Mouse (Mus musculus) forebrain, embryonic 15.5 days (tissue): Measurements from ENCODE around the gene Mettl15. TPM values are rescaled to one million over a fixed set of nuclear protein-coding genes. Genes with fewer than 3 reads are reported as not detected.

Source experiments
- ATAC-seq: fragments of 200-750 bp; cut with Nextera tagmentation; replicated peaks from 2 replicates; pipeline ENCODE4 v1.8.0; 2017; ENCODE audit warnings: mild to moderate bottlenecking, moderate TSS enrichment, moderate library complexity
- H3K27ac ChIP-seq: fragments of 300-500 bp; sonication (generic); replicated peaks from 2 replicates; pipeline ENCODE4 v1.5.1; 2015; ENCODE audit warnings: mild to moderate bottlenecking, inconsistent platforms
- H3K27me3 ChIP-seq: fragments of 300-500 bp; sonication (generic); 2 replicates; pipeline ENCODE4 v1.6.1; 2015; ENCODE audit warnings: inconsistent platforms
- H3K36me3 ChIP-seq: fragments of 300-500 bp; sonication (generic); 2 replicates; pipeline ENCODE4 v1.6.1; 2015; ENCODE audit warnings: mild to moderate bottlenecking, inconsistent platforms
- H3K4me1 ChIP-seq: fragments of 300-500 bp; sonication (generic); 2 replicates; pipeline ENCODE4 v1.6.1; 2015; ENCODE audit warnings: inconsistent platforms
- H3K4me2 ChIP-seq: fragments of 300-500 bp; sonication (generic); replicated peaks from 2 replicates; pipeline ENCODE4 v1.6.1; 2015; ENCODE audit warnings: mild to moderate bottlenecking, inconsistent platforms
- H3K4me3 ChIP-seq: fragments of 300-500 bp; sonication (generic); 2 replicates; pipeline ENCODE4 v1.5.1; 2015; ENCODE audit warnings: mild to moderate bottlenecking, inconsistent platforms
- H3K9ac ChIP-seq: fragments of 300-500 bp; sonication (generic); replicated peaks from 2 replicates; pipeline ENCODE4 v1.6.1; 2015; ENCODE audit warnings: mild to moderate bottlenecking, inconsistent platforms
- H3K9me3 ChIP-seq: fragments of 300-500 bp; sonication (generic); 2 replicates; pipeline ENCODE4 v1.6.1; 2016; ENCODE audit warnings: inconsistent platforms
- WGBS: fragments of 180-500 bp; shearing (Covaris S2); methylation state at CpG from one replicate; pipeline ENCODE4 v1.1.7; 2015; ENCODE audit warnings: mixed read lengths; 5-methylcytosine and 5-hydroxymethylcytosine counted together
- microRNA-seq: library from miRNA; unstranded; fragments of <30 nt; microRNA quantifications from one replicate; pipeline ENCODE4, GENCODE M21; 2016
- polyA plus RNA-seq: library from polyadenylated mRNA; unstranded; fragments of >200 nt; fragmentation: Nextera tagmentation; extraction: Ambion mirVana; gene quantifications from 2 replicates; pipeline ENCODE4 v1.2.1, GENCODE M21; 2015

The Mettl15 gene
- polyA plus RNA-seq, 1 experiment from 2014 or later = 11.0 TPM

DNA sequence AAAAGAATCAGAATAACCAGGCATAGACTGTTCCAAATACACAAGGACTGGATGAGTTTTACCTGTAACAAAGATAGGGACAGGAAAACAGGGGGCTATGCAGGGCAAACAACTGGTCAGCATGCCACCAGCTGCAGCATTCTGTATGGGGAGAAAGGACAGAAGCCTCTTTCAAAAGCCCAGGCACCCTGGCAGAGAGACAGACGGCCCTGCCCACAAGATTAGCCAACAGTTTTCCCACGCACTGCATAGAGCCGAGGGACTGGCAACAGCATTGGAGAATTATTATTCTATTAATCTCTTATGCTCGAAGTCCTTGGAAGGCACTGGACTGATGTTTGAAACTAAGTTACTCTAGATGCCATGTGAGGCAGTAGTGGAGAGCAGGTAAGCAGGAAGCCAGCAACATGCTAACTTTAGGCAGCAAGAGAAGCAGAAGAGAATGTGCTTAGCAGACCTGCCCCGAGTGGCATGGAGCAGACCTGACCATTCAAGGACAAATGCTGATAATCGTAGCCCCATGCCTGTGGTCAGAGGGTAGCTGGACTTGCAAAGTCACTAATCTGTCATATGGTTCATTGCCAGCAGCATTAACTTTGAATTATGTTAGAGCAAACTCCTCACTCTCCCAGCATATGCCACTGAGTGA is 127.0 kb downstream of the Mettl15 start:
- Histone ChIP-seq H3K27ac (no peak overlapping the region), H3K4me3 (no peak overlapping the region), H3K36me3 (no peaks in the 10 kb centered on the region), H3K27me3 (no peaks in the 10 kb centered on the region), H3K9ac (no peak overlapping the region), H3K4me2 (no peak overlapping the region), H3K4me1 (no peaks in the 10 kb centered on the region), H3K9me3 (no peaks in the 10 kb centered on the region)
- WGBS = 42% methylated on average over 6 of the region's 6 CpGs
- ATAC-seq = peak; percentile 48; the same call in 1 of the 2 replicates

DNA sequence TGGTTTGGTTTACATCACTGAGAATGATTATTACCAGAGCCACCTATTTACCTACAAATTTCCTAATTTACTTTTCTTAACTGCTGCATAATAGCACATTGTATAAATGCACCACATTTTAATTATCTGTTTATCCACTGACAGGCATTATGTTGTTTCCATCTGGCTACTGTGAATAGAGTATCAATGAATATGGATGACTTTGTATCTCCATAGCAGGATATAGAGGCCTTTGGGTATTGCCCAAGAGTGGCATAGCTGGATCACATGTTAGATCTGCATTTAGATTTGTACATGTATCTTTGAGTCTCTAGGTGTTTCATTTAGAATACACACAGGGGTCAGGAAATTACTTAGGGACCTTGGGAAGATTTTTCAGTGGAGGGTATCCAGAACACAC is 133.3 kb downstream of the Mettl15 start:
- Histone ChIP-seq H3K4me3 (no peak overlapping the region), H3K27me3 (no peaks in the 10 kb centered on the region), H3K36me3 (no peaks in the 10 kb centered on the region), H3K4me2 (no peak overlapping the region), H3K9ac (no peak overlapping the region), H3K27ac (no peak overlapping the region), H3K9me3 (no peaks in the 10 kb centered on the region), H3K4me1 (no peaks in the 10 kb centered on the region)
- peak; percentile 88 for ATAC-seq

DNA sequence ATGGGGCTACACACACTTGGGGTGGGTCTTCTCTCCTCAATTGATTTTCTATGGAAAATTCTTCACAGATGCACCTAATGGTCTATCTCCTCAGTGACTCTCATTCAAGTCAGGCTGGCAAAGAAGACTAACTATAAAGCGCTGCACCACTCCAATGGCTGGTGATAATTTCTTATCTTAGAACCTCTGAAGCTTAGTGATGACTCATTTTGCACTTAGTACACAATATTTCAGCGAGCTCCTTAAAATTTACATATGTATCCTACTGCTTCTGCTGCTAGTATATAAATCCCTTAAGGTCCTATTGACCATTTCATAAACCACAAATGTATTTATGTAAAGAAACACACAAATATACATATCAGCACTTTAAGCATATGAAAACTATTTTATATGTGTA is 136.1 kb downstream of the Mettl15 start:
- Histone ChIP-seq H3K9ac (no peak overlapping the region), H3K9me3 (no peaks in the 10 kb centered on the region), H3K4me2 (no peak overlapping the region), H3K4me1 (no peaks in the 10 kb centered on the region), H3K27me3 (no peaks in the 10 kb centered on the region), H3K27ac (no peak overlapping the region), H3K4me3 (no peak overlapping the region), H3K36me3 (no peaks in the 10 kb centered on the region)
- no peak for ATAC-seq
- 96% methylated on average over 2 of the region's 2 CpGs for WGBS

DNA sequence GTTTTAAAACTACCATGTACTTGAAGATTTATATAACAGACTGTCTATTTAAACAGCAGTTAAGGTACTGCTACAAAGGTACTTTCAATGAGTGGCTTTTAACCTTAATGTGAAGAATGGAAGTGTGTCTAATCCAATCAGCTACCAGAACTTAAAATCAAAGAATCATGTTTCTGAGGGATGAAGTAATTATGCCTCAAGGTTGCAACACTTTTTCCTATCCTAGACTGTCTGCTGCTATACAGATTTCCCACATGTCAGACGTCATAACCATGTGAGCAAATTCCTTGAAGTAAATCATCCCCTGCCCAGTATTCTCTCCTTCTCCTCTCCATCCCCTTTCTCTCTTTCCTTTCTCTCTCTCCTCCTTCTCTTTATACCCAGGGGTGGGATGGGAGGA is 140.2 kb downstream of the Mettl15 start:
- 69% methylated on average over 1 of the region's 1 CpGs for WGBS
- no peaks in the 10 kb centered on the region for H3K27me3 ChIP-seq
- H3K36me3 ChIP-seq = no peaks in the 10 kb centered on the region
- H3K4me1 ChIP-seq = no peaks in the 10 kb centered on the region
- no peak overlapping the region for H3K4me3 ChIP-seq
- ATAC-seq = no peak
- no peak overlapping the region for H3K9ac ChIP-seq
- no peak overlapping the region for H3K27ac ChIP-seq
- no peaks in the 10 kb centered on the region for H3K9me3 ChIP-seq
- no peak overlapping the region for H3K4me2 ChIP-seq

- H3K4me1 ChIP-seq = no peaks in the 10 kb centered on the region
- H3K36me3 ChIP-seq = no peaks in the 10 kb centered on the region
- no peak overlapping the region for H3K4me2 ChIP-seq
- H3K9ac ChIP-seq = no peak overlapping the region
- no peak overlapping the region for H3K27ac ChIP-seq
- no peaks in the 10 kb centered on the region for H3K9me3 ChIP-seq
- 82% methylated on average over 6 of the region's 6 CpGs for WGBS
- ATAC-seq = no peak
- no peaks in the 10 kb centered on the region for H3K27me3 ChIP-seq
- no peak overlapping the region for H3K4me3 ChIP-seq
These were observed 143.3 kb downstream of the Mettl15 start for GRCm38 (mm10) chr2:109137276-109137675.

DNA sequence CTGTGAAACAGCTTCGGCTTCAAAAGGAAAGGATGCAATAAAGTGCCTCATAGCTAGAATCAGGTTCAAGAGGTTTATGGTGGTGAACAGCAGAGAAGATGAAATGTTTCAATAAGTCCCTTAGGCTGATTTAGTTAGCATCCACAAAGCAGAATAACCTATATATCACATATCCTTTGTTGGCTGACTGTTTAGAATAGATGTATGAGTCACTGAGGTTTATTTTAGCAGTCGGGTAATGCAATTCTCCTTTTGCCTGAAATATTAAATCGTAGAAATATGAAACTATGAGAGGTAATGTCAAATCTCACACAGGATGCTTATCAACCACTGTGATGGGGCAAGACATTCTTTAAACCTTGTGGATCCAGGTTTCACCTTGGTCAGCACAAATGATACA is 149.8 kb downstream of the Mettl15 start:
- H3K27me3 ChIP-seq = no peaks in the 10 kb centered on the region
- no peak overlapping the region for H3K4me3 ChIP-seq
- H3K4me2 ChIP-seq = no peak overlapping the region
- H3K9me3 ChIP-seq = no peaks in the 10 kb centered on the region
- H3K9ac ChIP-seq = no peak overlapping the region
- no peak overlapping the region for H3K27ac ChIP-seq
- H3K4me1 ChIP-seq = no peaks in the 10 kb centered on the region
- WGBS = 92% methylated on average over 3 of the region's 3 CpGs
- no peak for ATAC-seq
- H3K36me3 ChIP-seq = no peaks in the 10 kb centered on the region

- 52% methylated on average over 3 of the region's 3 CpGs for WGBS
- Histone ChIP-seq H3K9ac (no peak overlapping the region), H3K4me2 (no peak overlapping the region), H3K4me1 (no peaks in the 10 kb centered on the region), H3K27ac (no peak overlapping the region), H3K4me3 (no peak overlapping the region), H3K9me3 (no peaks in the 10 kb centered on the region), H3K36me3 (no peaks in the 10 kb centered on the region), H3K27me3 (no peaks in the 10 kb centered on the region)
- ATAC-seq = no peak
These were observed 150.6 kb downstream of the Mettl15 start for GRCm38 (mm10) chr2:109129921-109130320.

- Histone ChIP-seq H3K4me3 (no peak overlapping the region), H3K9me3 (no peaks in the 10 kb centered on the region), H3K4me1 (no peaks in the 10 kb centered on the region), H3K36me3 (no peaks in the 10 kb centered on the region), H3K4me2 (no peak overlapping the region), H3K27me3 (no peaks in the 10 kb centered on the region), H3K27ac (no peak overlapping the region), H3K9ac (no peak overlapping the region)
- ATAC-seq = peak; percentile 73
- 42% methylated on average over 3 of the region's 3 CpGs for WGBS
These were observed 174.6 kb downstream of the Mettl15 start for GRCm38 (mm10) chr2:109105773-109106484.

- Histone ChIP-seq H3K27ac (no peak overlapping the region), H3K4me1 (no peaks in the 10 kb centered on the region), H3K36me3 (no peaks in the 10 kb centered on the region), H3K9me3 (no peaks in the 10 kb centered on the region), H3K4me3 (no peak overlapping the region), H3K4me2 (no peak overlapping the region), H3K9ac (no peak overlapping the region), H3K27me3 (no peaks in the 10 kb centered on the region)
- no peak for ATAC-seq
- 76% methylated on average over 2 of the region's 2 CpGs for WGBS
These were observed 230.9 kb downstream of the Mettl15 start for GRCm38 (mm10) chr2:109049686-109050085.

Small RNA genes lying within 50 kb of the gene (microRNA-seq; reads per million reads assigned to microRNA genes)
- not detected for gene Gm24115

Other genes starting within 250 kb of the Mettl15 start
- 15.2 and 15.3 TPM in 2 replicates for gene Kif18a, start within 50 bp of the Mettl15 start, polyA plus RNA-seq